Comparison of ENCODE assay signal across 11 mouse cellular contexts in the genomic region with DNA sequence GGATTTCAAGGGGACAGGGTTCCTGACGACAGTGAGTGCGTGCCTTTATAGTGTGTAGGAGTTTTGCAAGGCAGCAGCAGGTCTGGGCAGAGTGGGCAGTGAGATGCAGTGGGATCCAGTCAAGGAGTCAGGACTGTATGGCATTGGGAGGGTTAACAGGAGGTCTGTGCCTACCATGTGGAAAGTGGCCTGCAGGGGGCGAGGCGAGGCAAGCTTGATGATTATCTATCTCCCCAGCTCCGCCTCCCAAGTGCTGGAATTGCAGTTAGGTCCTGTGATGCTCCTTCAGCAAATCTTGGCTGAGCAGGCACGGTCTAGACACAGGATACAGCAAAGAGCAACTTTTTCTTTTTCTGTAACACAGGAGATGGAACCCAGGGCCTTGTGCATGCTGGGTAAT. TPM values are rescaled to one million over a fixed set of nuclear protein-coding genes. Genes with fewer than 3 reads are reported as not detected.
DNase-seq lines count a peak whose midpoint lies in the region; ATAC-seq and TF ChIP-seq lines count a peak whose summit lies in the region.
"Had no signal": no experiment of that assay in that cellular context is flagged by ENCODE, and none has a peak within 500 bp of the region (broad histone marks: within the 10 kb centered on the region; RNA-seq: fewer than 3 reads in every experiment).

No protein-coding gene starts in this region.

- no peak for ATAC-seq in intestine, postnatal 0 days
- no peak for ATAC-seq in intestine, embryonic 16.5 days

- no peaks in the 10 kb centered on the region for H3K9me3 ChIP-seq in intestine, postnatal 0 days (ENCODE audit: control insufficient read depth)
- no peaks in the 10 kb centered on the region for H3K9me3 ChIP-seq in intestine, embryonic 16.5 days (ENCODE audit: control insufficient read depth, low read length)
- H3K9me3 ChIP-seq: forebrain, embryonic 12.5 days had no signal

- no peak for TF ChIP-seq POLR2A in testis, adult 2 months (IDR thresholded peaks at IDR 0.05; ENCODE audit: control insufficient read depth, low read depth, low read length)
- TF ChIP-seq POLR2A in small intestine, adult 2 months (IDR thresholded peaks at IDR 0.05; ENCODE audit: low read depth, low read length) = no peak

- H3K4me1 ChIP-seq in intestine, postnatal 0 days (replicated peaks; ENCODE audit: control insufficient read depth, insufficient read depth, low read length) = peaks cover 19% of the 10 kb centered on the region
- H3K4me1 ChIP-seq in intestine, embryonic 16.5 days (ENCODE audit: control insufficient read depth, insufficient read depth, low read length) = peaks cover 41% of the 10 kb centered on the region
- H3K4me1 ChIP-seq in testis, adult 2 months (ENCODE audit: control insufficient read depth, insufficient read depth, low read length) = peaks cover 3% of the 10 kb centered on the region; the same call in 1 of the 2 replicates
- H3K4me1 ChIP-seq in small intestine, adult 2 months (ENCODE audit: control insufficient read depth, insufficient read depth, insufficient read length, low read length) = peaks cover 41% of the 10 kb centered on the region

- WGBS in intestine, postnatal 0 days = 57% methylated on average over 6 of the region's 6 CpGs
- 68% methylated on average over 6 of the region's 6 CpGs for WGBS in intestine, embryonic 16.5 days
- 69% methylated on average over 6 of the region's 6 CpGs for WGBS in small intestine, adult 2 months

- TF ChIP-seq CTCF in intestine, postnatal 0 days (IDR thresholded peaks at IDR 0.05; ENCODE audit: low read depth) = peak; percentile 70
- peak; percentile 24; the same call in 1 of the 2 replicates for TF ChIP-seq CTCF in testis, adult 2 months (IDR thresholded peaks at IDR 0.05; ENCODE audit: control insufficient read depth, insufficient read depth, insufficient replicate concordance, low read depth, low read length)
- TF ChIP-seq CTCF in small intestine, adult 2 months (IDR thresholded peaks at IDR 0.05; ENCODE audit: extremely low read depth, insufficient read length, insufficient replicate concordance, low read depth, low read length) = peak; percentile 52; the same call in 1 of the 2 replicates

- DNase-seq in testis, postnatal 14 days (ENCODE audit: low spot score) = no peak
- peak; percentile 33 for DNase-seq in adipocyte (ENCODE audit: low spot score)
- DNase-seq in left cerebral cortex, postnatal 4 days = no peak
- DNase-seq in right cerebral cortex, postnatal 4 days = no peak
- DNase-seq: heart, adult 11 months had no signal

- H3K9ac ChIP-seq in intestine, postnatal 0 days (ENCODE audit: low read depth, low read length) = no peak overlapping the region
- no peak overlapping the region for H3K9ac ChIP-seq in intestine, embryonic 16.5 days (ENCODE audit: low read depth, low read length)
- H3K9ac ChIP-seq: forebrain, embryonic 12.5 days; limb, embryonic 12.5 days had no signal

- H3K4me3 ChIP-seq in intestine, postnatal 0 days (ENCODE audit: low read depth, low read length) = no peak overlapping the region
- H3K4me3 ChIP-seq in intestine, embryonic 16.5 days (ENCODE audit: low read length) = no peak overlapping the region
- no peak overlapping the region for H3K4me3 ChIP-seq in testis, adult 2 months (ENCODE audit: control insufficient read depth, low read depth, low read length)
- no peak overlapping the region for H3K4me3 ChIP-seq in small intestine, adult 2 months (ENCODE audit: low read depth, low read length)
- H3K4me3 ChIP-seq: forebrain, embryonic 12.5 days; limb, embryonic 12.5 days had no signal

- no peak overlapping the region for H3K27ac ChIP-seq in intestine, postnatal 0 days (ENCODE audit: low read depth, low read length)
- H3K27ac ChIP-seq in intestine, embryonic 16.5 days (ENCODE audit: low read length) = no peak overlapping the region
- no peak overlapping the region for H3K27ac ChIP-seq in testis, adult 2 months (ENCODE audit: control insufficient read depth, insufficient read depth, low read depth, low read length)
- H3K27ac ChIP-seq in small intestine, adult 2 months (ENCODE audit: insufficient read depth, low read depth, low read length) = no peak overlapping the region
- H3K27ac ChIP-seq: forebrain, embryonic 12.5 days; limb, embryonic 12.5 days had no signal

- intact Hi-C loops in left cerebral cortex, postnatal 4 days (cut with DNase I) = no loop called here

- H3K4me2 ChIP-seq in intestine, postnatal 0 days (replicated peaks; ENCODE audit: low read depth) = no peak overlapping the region
- no peak overlapping the region for H3K4me2 ChIP-seq in intestine, embryonic 16.5 days (ENCODE audit: low read depth, low read length)
- H3K4me2 ChIP-seq: forebrain, embryonic 12.5 days; limb, embryonic 12.5 days had no signal

- H3K36me3 ChIP-seq in intestine, postnatal 0 days (ENCODE audit: control insufficient read depth, insufficient read depth) = no peaks in the 10 kb centered on the region
- no peaks in the 10 kb centered on the region for H3K36me3 ChIP-seq in intestine, embryonic 16.5 days (ENCODE audit: control insufficient read depth, insufficient read depth, low read length)
- no peaks in the 10 kb centered on the region for H3K36me3 ChIP-seq in testis, adult 2 months (ENCODE audit: control insufficient read depth, insufficient read depth, low read length)
- H3K36me3 ChIP-seq in small intestine, adult 2 months (ENCODE audit: control insufficient read depth, insufficient read depth, low read length) = no peaks in the 10 kb centered on the region
- H3K36me3 ChIP-seq: forebrain, embryonic 12.5 days; limb, embryonic 12.5 days had no signal

- no peaks in the 10 kb centered on the region for H3K27me3 ChIP-seq in intestine, postnatal 0 days (replicated peaks; ENCODE audit: control insufficient read depth, insufficient read depth, low read length)
- no peaks in the 10 kb centered on the region for H3K27me3 ChIP-seq in intestine, embryonic 16.5 days (replicated peaks; ENCODE audit: control insufficient read depth, insufficient read depth, low read length)
- H3K27me3 ChIP-seq in testis, adult 2 months (ENCODE audit: control insufficient read depth, insufficient read depth, low read length) = no peaks in the 10 kb centered on the region
- H3K27me3 ChIP-seq in small intestine, adult 2 months (ENCODE audit: control insufficient read depth, insufficient read depth, low read length) = no peaks in the 10 kb centered on the region
- H3K27me3 ChIP-seq: limb, embryonic 12.5 days had no signal

RNA-seq across cellular contexts. Expression of gene Sulf2, which starts 29.0 kb away (rescaled TPM):
- 66.0 and 66.4 TPM in 2 replicates for polyA plus RNA-seq in intestine, postnatal 0 days (2015; fragmentation: Nextera tagmentation; extraction: Ambion mirVana)
- 68.4 and 76.3 TPM in 2 replicates for polyA plus RNA-seq in intestine, embryonic 16.5 days (2015; fragmentation: Nextera tagmentation; extraction: Ambion mirVana)
- 14.2 and 15.6 TPM in 2 replicates for polyA plus RNA-seq in testis, adult 2 months (2012; rRNA removed)
- polyA plus RNA-seq in small intestine, adult 2 months (2012; rRNA removed) = 35.8 and 75.6 TPM in 2 replicates
- 100 to 1,000 TPM; 153 to 162 TPM for total RNA-seq in left cerebral cortex, postnatal 4 days (2021)
